Mouse (Mus musculus): ENCODE results near the gene Zmiz1. TPM values are rescaled to one million over a fixed set of nuclear protein-coding genes. Genes with fewer than 3 reads are reported as not detected.

The Zmiz1 gene
- polyA plus RNA-seq, 1 experiment from 2014 or later = 26.3 TPM

DNA sequence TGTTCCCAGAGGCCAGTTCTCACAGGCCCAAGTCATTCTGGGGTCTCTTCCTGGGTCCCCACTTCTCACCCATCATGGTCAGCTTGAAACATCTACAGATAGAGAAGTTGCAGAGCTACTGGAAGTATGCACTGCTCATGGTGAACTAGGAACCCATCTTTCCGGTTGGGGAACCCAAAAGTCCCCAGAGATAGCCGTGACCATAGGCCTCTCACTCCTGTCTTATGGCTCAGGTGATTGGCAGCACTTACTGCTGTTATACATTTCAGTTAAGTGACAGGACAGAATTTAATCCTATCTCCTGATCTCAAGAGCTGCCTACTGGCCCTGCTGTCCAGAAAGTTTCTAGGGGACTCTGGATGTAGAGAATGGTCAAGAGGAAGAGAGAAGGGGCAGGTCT, 24.3 kb downstream of the Zmiz1 start:
- Histone ChIP-seq H3K4me3 (replicated peaks; ENCODE audit: low read length) (no peak overlapping the region), H3K9ac (ENCODE audit: low read length) (no peak overlapping the region), H3K27me3 (ENCODE audit: control insufficient read depth, insufficient read depth, low read length) (no peaks in the 10 kb centered on the region), H3K36me3 (ENCODE audit: control insufficient read depth, insufficient read depth, low read length) (no peaks in the 10 kb centered on the region), H3K4me1 (ENCODE audit: control insufficient read depth, insufficient read depth, low read length) (peaks cover 84% of the 10 kb centered on the region), H3K27ac (ENCODE audit: low read length) (no peak overlapping the region), H3K9me3 (replicated peaks; ENCODE audit: control insufficient read depth, low read length) (no peaks in the 10 kb centered on the region), H3K4me2 (ENCODE audit: low read depth, low read length) (no peak overlapping the region)
- ATAC-seq (ENCODE audit: insufficient read depth, low FRiP score) = no peak
- 75% methylated on average over 2 of the region's 2 CpGs for WGBS

DNA sequence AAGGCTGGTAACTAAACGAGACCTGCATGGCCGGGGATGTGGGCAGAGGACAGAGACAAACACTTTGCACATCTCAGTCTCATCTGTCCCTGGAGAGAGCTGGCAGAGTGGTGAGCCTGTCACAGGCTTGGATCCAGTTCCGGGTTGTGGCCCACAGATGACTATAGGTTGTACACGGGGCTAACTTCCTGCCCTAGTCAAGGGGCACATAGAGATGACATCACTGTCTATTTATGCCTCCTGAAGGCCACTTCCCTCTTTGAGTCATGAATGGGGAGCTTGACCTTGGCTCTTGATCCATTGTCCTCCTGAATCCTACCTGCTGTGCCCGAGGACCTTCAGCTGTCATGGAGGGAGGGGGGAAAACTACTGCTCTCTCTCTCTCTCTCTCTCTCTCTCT, 25.1 kb downstream of the Zmiz1 start:
- no peak overlapping the region for H3K27ac ChIP-seq (ENCODE audit: low read length)
- H3K9me3 ChIP-seq (replicated peaks; ENCODE audit: control insufficient read depth, low read length) = no peaks in the 10 kb centered on the region
- H3K36me3 ChIP-seq (ENCODE audit: control insufficient read depth, insufficient read depth, low read length) = no peaks in the 10 kb centered on the region
- no peaks in the 10 kb centered on the region for H3K27me3 ChIP-seq (ENCODE audit: control insufficient read depth, insufficient read depth, low read length)
- peaks cover 84% of the 10 kb centered on the region for H3K4me1 ChIP-seq (ENCODE audit: control insufficient read depth, insufficient read depth, low read length)
- no peak overlapping the region for H3K4me2 ChIP-seq (ENCODE audit: low read depth, low read length)
- 0 out of 2 replicates have a peak overlapping the region, but pooled peaks have one; percentile 24 for H3K9ac ChIP-seq (ENCODE audit: low read length)
- no peak overlapping the region for H3K4me3 ChIP-seq (replicated peaks; ENCODE audit: low read length)
- WGBS = 37% methylated on average over 5 of the region's 5 CpGs
- no peak for ATAC-seq (ENCODE audit: insufficient read depth, low FRiP score)

DNA sequence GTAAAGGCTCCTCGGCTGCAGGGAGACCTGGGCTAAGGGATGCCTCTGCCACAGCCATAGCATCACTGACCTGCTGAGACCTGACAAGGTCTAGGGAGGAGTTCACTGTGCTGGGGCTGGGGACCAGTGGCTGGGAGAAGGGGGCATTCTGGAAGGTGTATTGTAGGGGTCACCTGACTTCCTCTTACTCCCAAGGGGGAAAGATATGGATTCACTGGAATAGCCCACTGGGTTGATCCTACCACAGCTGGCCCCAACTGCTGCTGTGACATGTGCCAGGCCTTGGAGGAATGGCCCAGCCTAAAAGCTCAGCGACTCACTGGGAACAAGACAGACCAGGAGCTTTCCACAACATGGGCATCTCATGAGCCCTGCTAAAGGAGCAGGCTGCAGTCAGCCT, 27.2 kb downstream of the Zmiz1 start:
- Histone ChIP-seq H3K9ac (ENCODE audit: low read length) (no peak overlapping the region), H3K4me3 (replicated peaks; ENCODE audit: low read length) (no peak overlapping the region), H3K27me3 (ENCODE audit: control insufficient read depth, insufficient read depth, low read length) (no peaks in the 10 kb centered on the region), H3K36me3 (ENCODE audit: control insufficient read depth, insufficient read depth, low read length) (no peaks in the 10 kb centered on the region), H3K4me2 (ENCODE audit: low read depth, low read length) (no peak overlapping the region), H3K9me3 (replicated peaks; ENCODE audit: control insufficient read depth, low read length) (no peaks in the 10 kb centered on the region), H3K4me1 (ENCODE audit: control insufficient read depth, insufficient read depth, low read length) (peaks cover 75% of the 10 kb centered on the region), H3K27ac (ENCODE audit: low read length) (no peak overlapping the region)
- 72% methylated on average over 2 of the region's 2 CpGs for WGBS
- ATAC-seq (ENCODE audit: insufficient read depth, low FRiP score) = no peak

DNA sequence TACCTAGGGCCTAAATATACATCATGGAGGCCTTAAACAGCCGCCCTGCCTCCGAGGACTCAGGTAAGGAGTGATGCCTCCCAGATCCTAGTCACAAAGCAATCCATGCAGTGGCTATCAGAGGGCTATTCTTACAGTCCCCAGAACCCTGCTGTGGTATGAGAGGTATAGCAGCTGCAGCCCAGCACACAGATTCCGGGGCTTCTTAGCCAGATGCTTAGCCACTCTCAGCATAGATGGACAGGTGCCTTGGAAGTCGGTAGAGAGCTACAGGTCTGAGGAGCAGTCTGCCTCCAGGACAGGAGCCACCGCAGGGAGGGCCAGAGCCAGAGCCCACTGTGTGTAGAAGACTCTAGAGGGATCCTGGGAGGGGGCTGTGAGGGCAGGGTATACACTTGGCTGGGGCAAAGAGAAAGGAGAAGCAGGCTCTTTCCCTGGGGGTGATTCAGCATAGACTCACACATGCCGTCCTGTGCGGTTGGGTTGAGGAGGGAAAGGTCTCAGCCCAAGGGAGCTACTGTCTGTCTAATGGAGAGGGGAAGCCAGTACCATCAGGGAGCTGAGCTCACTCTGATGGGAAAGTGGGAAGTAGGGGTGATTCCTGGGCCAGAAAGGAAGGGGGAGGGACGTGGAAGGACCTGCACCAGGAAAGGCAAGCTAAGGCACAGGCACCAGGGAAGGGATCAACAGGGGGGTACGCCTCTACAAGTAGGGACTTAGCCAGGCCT, 27.9 kb downstream of the Zmiz1 start:
- no peak for ATAC-seq (ENCODE audit: insufficient read depth, low FRiP score)
- Histone ChIP-seq H3K27me3 (ENCODE audit: control insufficient read depth, insufficient read depth, low read length) (no peaks in the 10 kb centered on the region), H3K27ac (ENCODE audit: low read length) (peak overlapping the region; percentile 34; the same call in 1 of the 2 replicates), H3K36me3 (ENCODE audit: control insufficient read depth, insufficient read depth, low read length) (no peaks in the 10 kb centered on the region), H3K9me3 (replicated peaks; ENCODE audit: control insufficient read depth, low read length) (no peaks in the 10 kb centered on the region), H3K9ac (ENCODE audit: low read length) (peak overlapping the region; percentile 26), H3K4me2 (ENCODE audit: low read depth, low read length) (no peak overlapping the region; the same call in 1 of the 2 replicates), H3K4me3 (replicated peaks; ENCODE audit: low read length) (no peak overlapping the region), H3K4me1 (ENCODE audit: control insufficient read depth, insufficient read depth, low read length) (peaks cover 71% of the 10 kb centered on the region)
- WGBS = 62% methylated on average over 9 of the region's 9 CpGs

DNA sequence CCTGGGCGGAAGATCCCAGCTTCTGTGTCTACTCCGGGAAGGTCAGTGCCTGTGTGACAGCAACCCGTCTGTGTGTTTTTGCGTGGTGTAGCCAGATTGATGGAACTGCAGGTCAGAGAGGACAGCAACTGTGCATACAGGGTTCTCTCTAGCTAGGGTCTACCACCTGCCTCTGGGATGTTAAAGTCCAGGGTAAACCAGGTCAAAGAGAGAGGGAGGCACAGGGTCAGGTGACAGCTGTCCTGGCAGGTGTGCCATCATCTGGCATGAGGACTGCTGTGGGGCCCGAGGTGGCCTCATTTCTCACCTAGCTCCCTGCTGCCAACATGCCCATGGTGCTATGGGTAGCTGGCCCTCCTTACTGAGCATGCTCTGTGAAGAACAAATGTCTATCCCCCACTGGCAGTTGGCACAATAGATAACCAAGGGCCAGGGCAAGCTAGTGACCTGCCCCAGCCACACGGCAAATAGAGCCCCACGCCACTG, 28.5 kb downstream of the Zmiz1 start:
- Histone ChIP-seq H3K9ac (ENCODE audit: low read length) (peak overlapping the region; percentile 26; the same call in 1 of the 2 replicates), H3K4me1 (ENCODE audit: control insufficient read depth, insufficient read depth, low read length) (peaks cover 66% of the 10 kb centered on the region), H3K27ac (ENCODE audit: low read length) (peak overlapping the region; percentile 34; the same call in 1 of the 2 replicates), H3K4me3 (replicated peaks; ENCODE audit: low read length) (no peak overlapping the region), H3K27me3 (ENCODE audit: control insufficient read depth, insufficient read depth, low read length) (no peaks in the 10 kb centered on the region), H3K36me3 (ENCODE audit: control insufficient read depth, insufficient read depth, low read length) (no peaks in the 10 kb centered on the region), H3K4me2 (ENCODE audit: low read depth, low read length) (no peak overlapping the region), H3K9me3 (replicated peaks; ENCODE audit: control insufficient read depth, low read length) (no peaks in the 10 kb centered on the region)
- ATAC-seq (ENCODE audit: insufficient read depth, low FRiP score) = no peak
- 52% methylated on average over 7 of the region's 7 CpGs for WGBS

DNA sequence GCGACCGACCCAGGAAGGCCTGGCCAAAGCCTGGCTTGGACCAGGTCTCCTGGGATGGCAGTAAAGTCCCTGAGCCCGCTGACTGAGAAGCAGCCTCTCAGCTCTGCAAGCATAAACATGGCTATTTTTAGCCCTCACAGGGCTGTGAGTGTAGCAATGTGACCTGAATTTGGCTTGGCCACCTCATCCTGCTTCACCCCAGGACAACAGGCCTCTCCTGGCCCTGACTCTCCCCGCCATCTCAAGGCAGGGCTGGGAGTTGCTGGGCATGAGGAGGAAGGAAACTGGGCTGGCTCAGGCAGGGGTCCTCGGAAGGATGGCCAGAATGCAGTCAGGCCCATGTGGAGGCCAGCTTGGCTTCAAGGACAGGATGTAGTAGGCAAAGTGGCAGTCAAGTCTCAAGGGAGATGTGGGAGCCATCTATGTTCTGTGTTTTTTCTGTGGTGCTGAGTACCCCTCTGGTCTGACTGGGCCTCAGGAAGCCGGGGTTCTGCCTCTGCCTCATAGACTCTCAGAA, 29.2 kb downstream of the Zmiz1 start:
- WGBS = 52% methylated on average over 6 of the region's 6 CpGs

DNA sequence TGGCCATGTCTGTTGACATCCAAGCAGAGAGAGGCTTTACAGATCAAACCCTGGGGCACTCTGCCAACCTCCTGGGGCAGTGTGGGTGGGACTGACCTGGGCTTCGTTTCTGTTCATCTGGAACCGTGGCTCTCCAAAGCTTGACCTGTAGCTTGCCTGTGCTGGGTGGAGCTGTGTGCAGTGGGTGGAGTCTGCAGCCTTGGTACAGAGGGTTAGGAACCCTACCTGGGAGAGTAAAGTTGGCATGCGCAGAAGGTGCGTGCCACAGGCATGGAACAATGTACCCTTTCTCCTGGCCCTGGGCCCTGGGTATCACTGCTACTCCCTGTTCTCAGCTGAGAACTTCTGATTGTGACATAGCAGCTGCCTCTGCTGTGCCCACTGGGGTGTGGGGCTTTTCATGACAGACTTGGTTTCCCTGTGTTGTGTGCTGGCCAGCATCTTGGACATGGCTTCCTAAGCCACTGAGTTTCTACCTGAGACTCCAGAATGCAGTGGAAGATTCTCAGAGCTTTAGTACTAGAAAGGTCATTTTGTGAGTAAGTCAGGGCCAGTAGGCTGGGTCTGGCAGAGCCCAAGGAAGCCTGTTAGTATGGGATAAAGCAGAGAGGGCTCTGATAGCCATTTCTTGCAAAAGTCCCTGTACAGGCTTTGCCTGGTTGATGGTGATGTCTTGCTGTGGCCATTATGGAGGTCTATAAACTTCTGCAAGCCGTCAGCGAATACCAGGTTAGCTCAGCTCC, 30.5 kb downstream of the Zmiz1 start:
- H3K4me1 ChIP-seq (ENCODE audit: control insufficient read depth, insufficient read depth, low read length) = peaks cover 63% of the 10 kb centered on the region
- peak; percentile 64; the same call in 1 of the 2 replicates for ATAC-seq (ENCODE audit: insufficient read depth, low FRiP score)

More for the DNA sequence above, 29.2 kb downstream of the Zmiz1 start:
- Histone ChIP-seq H3K4me1 (ENCODE audit: control insufficient read depth, insufficient read depth, low read length) (peaks cover 65% of the 10 kb centered on the region), H3K4me2 (ENCODE audit: low read depth, low read length) (no peak overlapping the region), H3K9me3 (replicated peaks; ENCODE audit: control insufficient read depth, low read length) (no peaks in the 10 kb centered on the region), H3K27me3 (ENCODE audit: control insufficient read depth, insufficient read depth, low read length) (no peaks in the 10 kb centered on the region), H3K4me3 (replicated peaks; ENCODE audit: low read length) (no peak overlapping the region), H3K9ac (ENCODE audit: low read length) (0 out of 2 replicates have a peak overlapping the region, but pooled peaks have one; percentile 26), H3K27ac (ENCODE audit: low read length) (peak overlapping the region; percentile 34; the same call in 1 of the 2 replicates), H3K36me3 (ENCODE audit: control insufficient read depth, insufficient read depth, low read length) (no peaks in the 10 kb centered on the region)
- ATAC-seq (ENCODE audit: insufficient read depth, low FRiP score) = no peak

DNA sequence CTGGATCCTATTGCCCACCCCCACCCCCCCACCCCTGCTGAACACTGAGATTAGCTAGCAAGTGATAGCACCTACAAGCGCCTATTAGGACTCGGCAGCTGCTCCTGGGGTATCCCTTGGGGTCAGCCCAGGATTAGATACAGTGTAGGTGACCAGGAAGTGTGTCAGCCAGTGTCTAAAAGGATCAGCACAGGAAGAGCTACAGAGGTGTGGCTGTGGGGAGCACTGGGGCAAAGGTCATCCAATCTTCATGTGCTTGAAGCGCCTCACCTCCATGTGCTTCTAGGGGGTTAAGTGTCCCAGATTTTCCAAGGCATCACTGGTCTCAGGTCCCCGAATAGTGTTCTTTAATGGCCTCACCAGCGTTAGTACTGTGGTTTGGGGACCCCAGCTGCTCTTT, 33.0 kb downstream of the Zmiz1 start:
- Histone ChIP-seq H3K36me3 (ENCODE audit: control insufficient read depth, insufficient read depth, low read length) (no peaks in the 10 kb centered on the region), H3K27me3 (ENCODE audit: control insufficient read depth, insufficient read depth, low read length) (no peaks in the 10 kb centered on the region), H3K9me3 (replicated peaks; ENCODE audit: control insufficient read depth, low read length) (no peaks in the 10 kb centered on the region), H3K9ac (ENCODE audit: low read length) (no peak overlapping the region), H3K4me2 (ENCODE audit: low read depth, low read length) (no peak overlapping the region), H3K4me1 (ENCODE audit: control insufficient read depth, insufficient read depth, low read length) (peaks cover 60% of the 10 kb centered on the region), H3K27ac (ENCODE audit: low read length) (no peak overlapping the region), H3K4me3 (replicated peaks; ENCODE audit: low read length) (no peak overlapping the region)
- 82% methylated on average over 5 of the region's 5 CpGs for WGBS
- ATAC-seq (ENCODE audit: insufficient read depth, low FRiP score) = no peak

More for the DNA sequence above, 30.5 kb downstream of the Zmiz1 start:
- no peaks in the 10 kb centered on the region for H3K36me3 ChIP-seq (ENCODE audit: control insufficient read depth, insufficient read depth, low read length)
- 65% methylated on average over 6 of the region's 6 CpGs for WGBS
- H3K9me3 ChIP-seq (replicated peaks; ENCODE audit: control insufficient read depth, low read length) = no peaks in the 10 kb centered on the region
- H3K4me3 ChIP-seq (replicated peaks; ENCODE audit: low read length) = no peak overlapping the region
- H3K4me2 ChIP-seq (ENCODE audit: low read depth, low read length) = no peak overlapping the region
- no peak overlapping the region for H3K27ac ChIP-seq (ENCODE audit: low read length)
- H3K9ac ChIP-seq (ENCODE audit: low read length) = no peak overlapping the region
- H3K27me3 ChIP-seq (ENCODE audit: control insufficient read depth, insufficient read depth, low read length) = no peaks in the 10 kb centered on the region

Data from stomach, embryonic 16.5 days (tissue).